Mouse (Mus musculus) stomach, postnatal 0 days (tissue): ENCODE results near the gene Cox18. TPM values are rescaled to one million over a fixed set of nuclear protein-coding genes. Genes with fewer than 3 reads are reported as not detected.

ENCODE experiments used
- ATAC-seq: fragments of 200-750 bp; cut with Nextera tagmentation; 2 replicates; pipeline ENCODE4 v1.8.0; 2017; ENCODE audit not compliant: low FRiP score, low TSS enrichment
- DNase-seq: peaks from one replicate; pipeline ENCODE4 v3.0.0-alpha.2; 2016; ENCODE audit warnings: low spot score
- H3K27ac ChIP-seq: fragments of 300-500 bp; sonication (generic); replicated peaks from 2 replicates; pipeline ENCODE4 v1.5.1; 2014; ENCODE audit warnings: mild to moderate bottlenecking, control low read depth
- H3K27me3 ChIP-seq: fragments of 300-500 bp; sonication (generic); 2 replicates; pipeline ENCODE4 v1.6.1; 2014; ENCODE audit warnings: low read length; ENCODE audit not compliant: control insufficient read depth, insufficient read depth
- H3K36me3 ChIP-seq: fragments of 300-500 bp; sonication (generic); 2 replicates; pipeline ENCODE4 v1.6.1; 2014; ENCODE audit warnings: low read length, mixed read lengths; ENCODE audit not compliant: control insufficient read depth, insufficient read depth
- H3K4me1 ChIP-seq: fragments of 300-500 bp; sonication (generic); replicated peaks from 2 replicates; pipeline ENCODE4 v1.6.1; 2014; ENCODE audit warnings: antibody characterized with exemption; ENCODE audit not compliant: control insufficient read depth, insufficient read depth
- H3K4me2 ChIP-seq: fragments of 300-500 bp; sonication (generic); replicated peaks from 2 replicates; pipeline ENCODE4 v1.6.1; 2014; ENCODE audit warnings: low read depth, mild to moderate bottlenecking, control low read depth, moderate library complexity
- H3K4me3 ChIP-seq: fragments of 300-500 bp; sonication (generic); 2 replicates; pipeline ENCODE4 v1.5.1; 2014; ENCODE audit warnings: low read depth, low read length, control low read depth
- H3K9ac ChIP-seq: fragments of 300-500 bp; sonication (generic); 2 replicates; pipeline ENCODE4 v1.6.1; 2014; ENCODE audit warnings: mild to moderate bottlenecking, low read length, control low read depth, mixed read lengths
- H3K9me3 ChIP-seq: fragments of 300-500 bp; sonication (generic); 2 replicates; pipeline ENCODE4 v1.6.1; 2016; ENCODE audit warnings: low read length; ENCODE audit not compliant: control insufficient read depth
- CTCF ChIP-seq: IDR thresholded peaks from 2 replicates; pipeline ENCODE4 v1.5.1; 2016; ENCODE audit warnings: antibody characterized with exemption, low read depth, mild to moderate bottlenecking, moderate library complexity
- EP300 ChIP-seq: optimal IDR thresholded peaks from 2 replicates; pipeline ENCODE3; 2016; ENCODE audit warnings: antibody characterized with exemption
- WGBS: fragments of 180-500 bp; shearing (Covaris S2); extraction: QIAGEN DNeasy Blood & Tissue Kit; methylation state at CpG from one replicate; pipeline ENCODE4 v1.1.7; 2014; 5-methylcytosine and 5-hydroxymethylcytosine counted together
- polyA plus RNA-seq: library from polyadenylated mRNA; unstranded; fragments of >200 nt; fragmentation: Nextera tagmentation; extraction: Ambion mirVana; gene quantifications from 2 replicates; pipeline ENCODE4 v1.2.1, GENCODE M21; 2015

Gene Cox18
- polyA plus RNA-seq, 1 experiment from 2014 or later, result 24.0 TPM

DNA sequence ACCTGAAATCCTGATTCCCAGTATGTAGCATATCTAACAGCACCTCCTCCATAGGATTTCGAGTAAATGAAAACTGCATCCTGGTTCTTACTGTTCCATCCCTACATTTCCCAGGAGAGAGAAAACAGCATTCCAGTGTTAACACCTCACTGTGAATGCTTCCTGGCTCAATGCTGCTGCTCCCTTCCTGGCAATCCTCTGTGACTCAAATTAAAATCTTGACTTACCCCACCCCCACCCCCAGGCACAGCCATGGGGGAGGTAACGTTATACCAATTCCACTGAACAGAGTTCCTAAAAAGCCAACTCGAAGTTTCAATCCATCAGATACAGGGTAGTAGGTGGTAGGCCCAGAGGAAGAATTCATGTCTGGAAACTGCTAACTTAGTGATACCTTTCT lies 864 bp downstream of the Cox18 start:
- no peak for ATAC-seq
- peak overlapping the region; percentile 88 for H3K9ac ChIP-seq
- peak overlapping the region; percentile 76 for H3K4me3 ChIP-seq
- 0 out of 2 replicates have a peak, but pooled peaks cover 2% of the 10 kb centered on the region for H3K4me1 ChIP-seq
- no peak for DNase-seq
- H3K9me3 ChIP-seq, result no peaks in the 10 kb centered on the region
- WGBS, result 31% methylated on average over 3 of the region's 3 CpGs
- TF ChIP-seq CTCF (no peak), EP300 (no peak)
- no peaks in the 10 kb centered on the region for H3K27me3 ChIP-seq
- H3K27ac ChIP-seq, result no peak overlapping the region
- peak overlapping the region; percentile 82 for H3K4me2 ChIP-seq
- peaks cover 9% of the 10 kb centered on the region; the same call in 1 of the 2 replicates for H3K36me3 ChIP-seq

DNA sequence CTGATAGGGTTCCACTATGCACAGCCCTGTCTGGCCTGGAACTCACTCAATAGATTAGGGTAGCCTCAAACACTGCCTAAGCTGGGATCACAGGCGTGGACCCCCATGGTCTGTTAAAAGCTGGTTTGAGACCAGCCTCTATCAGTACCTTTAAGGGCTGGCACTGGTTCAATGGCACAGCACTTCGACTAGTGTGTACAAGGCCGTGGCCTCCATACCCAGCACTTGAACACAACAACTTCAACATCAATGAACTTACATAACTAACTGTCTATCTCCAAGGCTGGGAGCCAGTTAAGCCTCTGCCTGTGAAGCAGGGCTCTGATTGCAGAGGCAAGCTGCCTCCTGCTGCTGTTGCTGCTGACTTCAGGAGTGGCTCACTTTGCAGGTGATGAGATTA lies 6.0 kb downstream of the Cox18 start:
- 97% methylated on average over 3 of the region's 3 CpGs for WGBS
- H3K36me3 ChIP-seq, result peaks cover 14% of the 10 kb centered on the region; the same call in 1 of the 2 replicates
- H3K27ac ChIP-seq, result no peak overlapping the region
- no peaks in the 10 kb centered on the region for H3K27me3 ChIP-seq
- H3K9ac ChIP-seq, result no peak overlapping the region
- no peak overlapping the region for H3K4me2 ChIP-seq
- no peak for TF ChIP-seq CTCF
- TF ChIP-seq EP300, result no peak
- ATAC-seq (no peak), DNase-seq (no peak)
- no peak overlapping the region for H3K4me3 ChIP-seq
- H3K4me1 ChIP-seq, result no peaks in the 10 kb centered on the region
- no peaks in the 10 kb centered on the region for H3K9me3 ChIP-seq

- ATAC-seq, result no peak
- H3K36me3 ChIP-seq, result peaks cover 14% of the 10 kb centered on the region; the same call in 1 of the 2 replicates
- H3K4me2 ChIP-seq, result no peak overlapping the region
- H3K4me3 ChIP-seq, result no peak overlapping the region
- no peaks in the 10 kb centered on the region for H3K4me1 ChIP-seq
- H3K9me3 ChIP-seq, result no peaks in the 10 kb centered on the region
- no peaks in the 10 kb centered on the region for H3K27me3 ChIP-seq
- H3K27ac ChIP-seq, result no peak overlapping the region
- WGBS, result 90% methylated on average over 12 of the region's 12 CpGs
- TF ChIP-seq EP300 (no peak), CTCF (no peak)
- no peak overlapping the region for H3K9ac ChIP-seq
- DNase-seq, result no peak
These were observed 6.6 kb downstream of the Cox18 start for GRCm38 (mm10) chr5:90217226-90217625.

DNA sequence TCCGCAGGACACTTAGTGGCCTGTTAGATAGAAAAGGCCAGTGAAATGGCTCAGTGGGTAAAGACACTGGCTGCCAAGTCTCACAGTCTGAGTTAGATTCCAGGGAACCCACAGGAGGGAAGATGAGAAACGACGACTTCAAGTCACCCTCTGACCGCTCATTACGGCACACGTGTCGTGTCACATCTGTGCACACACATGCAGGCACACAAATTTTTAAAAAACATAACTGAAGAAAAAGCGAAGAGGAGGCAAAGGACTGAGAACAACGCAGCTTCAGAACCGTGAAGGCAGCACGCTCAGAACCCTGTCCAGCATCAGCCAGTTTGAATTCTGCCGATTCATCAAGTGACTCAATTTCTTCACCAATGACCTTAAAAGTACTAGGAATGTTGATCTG lies 10.4 kb downstream of the Cox18 start:
- WGBS, result 96% methylated on average over 12 of the region's 12 CpGs

DNA sequence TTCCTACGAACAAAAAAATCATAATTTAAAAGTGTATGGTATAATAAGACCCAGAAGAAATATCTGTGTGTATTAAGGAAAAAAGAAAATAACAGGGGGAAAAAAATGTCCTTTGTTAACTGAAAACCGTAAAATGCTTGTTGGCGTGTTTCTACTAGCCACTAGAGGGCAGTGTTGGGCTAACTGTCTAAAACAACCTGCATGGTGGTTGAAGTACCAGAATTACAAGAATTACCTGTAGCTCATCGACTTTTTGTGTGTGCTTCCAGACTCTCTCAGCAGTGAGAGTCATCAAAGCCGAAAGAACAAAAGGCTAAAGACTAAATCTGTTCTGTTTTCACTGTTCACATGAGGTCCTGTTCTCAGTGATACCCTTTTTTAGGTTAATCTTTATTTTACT lies 20.6 kb downstream of the Cox18 start:
- Histone ChIP-seq H3K4me2 (no peak overlapping the region), H3K36me3 (no peaks in the 10 kb centered on the region), H3K4me1 (no peaks in the 10 kb centered on the region), H3K27ac (no peak overlapping the region), H3K9ac (no peak overlapping the region), H3K9me3 (no peaks in the 10 kb centered on the region), H3K4me3 (no peak overlapping the region), H3K27me3 (no peaks in the 10 kb centered on the region)
- DNase-seq, result peak; percentile 27
- TF ChIP-seq CTCF, result peak; percentile 90
- TF ChIP-seq EP300, result peak; percentile 58
- 13% methylated on average over 5 of the region's 5 CpGs for WGBS
- no peak for ATAC-seq

More for the DNA sequence above, 10.4 kb downstream of the Cox18 start:
- DNase-seq (no peak), ATAC-seq (no peak)
- no peak for TF ChIP-seq EP300
- TF ChIP-seq CTCF, result no peak
- H3K36me3 ChIP-seq, result peaks cover 8% of the 10 kb centered on the region; the same call in 1 of the 2 replicates
- no peak overlapping the region for H3K9ac ChIP-seq
- H3K27me3 ChIP-seq, result no peaks in the 10 kb centered on the region
- H3K4me1 ChIP-seq, result no peaks in the 10 kb centered on the region
- H3K4me2 ChIP-seq, result no peak overlapping the region
- no peak overlapping the region for H3K27ac ChIP-seq
- H3K9me3 ChIP-seq, result no peaks in the 10 kb centered on the region
- H3K4me3 ChIP-seq, result no peak overlapping the region

GRCm38 (mm10) chr5:90202447-90203117 lies 21.2 kb downstream of the Cox18 start:
- DNase-seq (no peak), ATAC-seq (peak; percentile 42; the same call in 1 of the 2 replicates)
- Histone ChIP-seq H3K27ac (no peak overlapping the region), H3K4me3 (no peak overlapping the region), H3K9me3 (no peaks in the 10 kb centered on the region), H3K36me3 (no peaks in the 10 kb centered on the region), H3K9ac (no peak overlapping the region), H3K4me2 (no peak overlapping the region), H3K27me3 (no peaks in the 10 kb centered on the region), H3K4me1 (no peaks in the 10 kb centered on the region)
- 67% methylated on average over 9 of the region's 9 CpGs for WGBS
- no peak for TF ChIP-seq CTCF
- TF ChIP-seq EP300, result no peak
